Mouse (Mus musculus) heart, adult 8-10 months (tissue): ENCODE results near the gene Lin7a. TPM values are rescaled to one million over a fixed set of nuclear protein-coding genes. Genes with fewer than 3 reads are reported as not detected.

ENCODE experiments used
- DNase-seq: peaks from one replicate; pipeline ENCODE4 v3.0.0; 2022; ENCODE audit warnings: low spot score
- total RNA-seq, 4 experiments: library from RNA; stranded (reverse); gene quantifications; 2 replicates each; pipeline ENCODE4 v1.2.4; 2022

Lin7a gene
- 1 to 10 TPM in 1 of 4 experiments, under 1 TPM in 3; 0.69 to 1.3 (median 0.98) TPM for total RNA-seq

GRCm38 (mm10) chr10:107271321-107272130 lies at the start of gene Lin7a:
TSS of gene Lin7a (plus strand) at chr10:107271686.
- no peak for DNase-seq

- no peak for DNase-seq
Observed at GRCm38 (mm10) chr10:107221726-107222125, 49.8 kb upstream of the Lin7a start.

DNA sequence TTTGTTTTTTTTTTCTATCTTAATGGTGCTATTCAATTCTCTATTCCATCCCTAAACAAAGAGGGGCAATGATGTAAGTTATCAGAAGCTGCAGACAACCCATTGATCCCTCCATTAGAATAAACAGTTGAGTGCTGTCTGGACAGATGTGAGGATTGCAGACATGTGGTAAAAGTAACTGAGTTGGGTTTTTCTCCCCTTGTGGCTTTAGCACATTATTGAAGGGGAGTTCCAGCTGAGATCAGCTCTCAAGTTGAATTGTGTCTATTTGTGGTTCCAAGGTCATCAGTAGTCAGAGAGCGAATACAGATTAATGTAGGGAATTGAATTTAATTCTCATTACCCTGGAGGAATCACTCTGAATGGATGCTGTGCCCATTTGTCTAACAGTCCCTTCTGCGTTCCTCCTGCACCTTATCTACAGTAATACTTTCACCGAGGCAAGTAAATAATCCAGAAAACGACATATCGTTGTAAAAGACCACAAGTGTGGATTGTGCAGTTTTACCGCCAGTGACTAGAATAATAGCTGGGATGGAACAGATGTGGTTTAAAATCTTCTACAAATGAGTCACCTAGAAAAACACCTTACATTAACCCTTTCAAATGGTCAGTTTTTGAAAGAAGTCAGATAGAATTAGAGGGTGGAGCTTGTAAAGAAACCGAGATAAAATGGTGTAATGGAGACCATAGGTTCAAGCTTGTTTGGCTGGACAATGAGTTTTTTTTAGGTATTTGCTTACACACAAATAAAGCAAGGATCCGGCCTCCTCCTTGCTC lies 48.9 kb upstream of the Lin7a start:
- no peak for DNase-seq

GRCm38 (mm10) chr10:107223186-107223440 lies 48.4 kb upstream of the Lin7a start:
- no peak for DNase-seq

GRCm38 (mm10) chr10:107223821-107224220 lies 47.7 kb upstream of the Lin7a start:
- no peak for DNase-seq

DNA sequence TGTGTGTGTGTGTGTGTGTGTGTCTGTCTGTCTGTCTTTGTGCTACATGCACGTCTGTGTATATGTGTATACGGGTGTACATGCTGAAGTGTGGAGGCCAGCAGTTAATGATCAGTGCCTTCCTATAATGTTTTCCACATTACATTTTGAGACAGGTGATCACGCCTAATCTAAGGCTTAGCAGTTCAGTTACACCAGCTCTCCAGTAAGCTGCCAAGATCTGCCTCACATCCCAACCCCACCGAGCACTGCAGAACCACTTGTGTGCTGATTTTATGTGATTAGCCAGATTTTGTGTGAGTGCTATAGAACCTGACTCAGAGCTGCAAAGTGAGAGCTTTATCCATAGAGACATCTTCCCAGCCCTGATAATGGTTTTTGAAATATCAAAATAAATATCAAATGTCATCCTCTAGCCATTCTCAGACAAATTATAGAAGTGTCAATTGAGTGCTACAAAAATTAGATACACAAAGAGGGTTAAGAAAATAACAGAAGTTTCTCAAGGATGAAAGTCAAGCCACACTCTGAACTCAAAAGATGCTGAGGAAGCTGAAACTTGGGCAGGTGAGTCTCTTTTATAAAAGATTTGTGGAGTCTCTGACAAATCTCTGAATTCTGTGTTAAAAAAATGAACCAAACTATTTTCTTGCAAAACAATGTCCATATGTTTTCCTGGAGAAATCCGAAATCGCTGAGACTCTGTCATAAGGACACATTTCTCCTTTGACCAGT lies 46.7 kb upstream of the Lin7a start:
- DNase-seq, result no peak

DNA sequence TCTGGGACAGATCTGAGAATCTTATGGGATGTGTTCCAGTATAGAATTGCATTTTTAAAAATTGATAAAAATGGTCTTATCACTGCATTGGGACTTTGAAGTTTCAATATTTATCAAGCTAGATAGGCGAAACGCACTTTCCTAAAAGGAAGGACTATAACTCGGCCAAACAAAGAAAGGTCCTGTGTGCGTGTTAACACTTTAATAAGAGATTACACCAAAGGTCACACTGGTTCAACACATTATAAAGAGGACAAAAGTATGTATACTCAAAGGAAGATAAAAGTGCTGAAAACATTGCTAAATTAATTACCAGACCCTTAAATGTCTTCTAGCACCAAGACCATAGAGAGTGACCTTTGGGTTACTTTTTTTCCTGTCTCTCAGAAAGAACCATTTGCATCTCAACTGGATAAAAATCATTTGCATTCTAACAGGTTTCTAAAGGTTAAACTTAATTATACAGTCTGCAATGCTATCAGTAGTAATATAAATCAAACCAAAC lies 46.1 kb upstream of the Lin7a start:
- DNase-seq, result no peak

GRCm38 (mm10) chr10:107225871-107226270 lies 45.6 kb upstream of the Lin7a start:
- no peak for DNase-seq

DNA sequence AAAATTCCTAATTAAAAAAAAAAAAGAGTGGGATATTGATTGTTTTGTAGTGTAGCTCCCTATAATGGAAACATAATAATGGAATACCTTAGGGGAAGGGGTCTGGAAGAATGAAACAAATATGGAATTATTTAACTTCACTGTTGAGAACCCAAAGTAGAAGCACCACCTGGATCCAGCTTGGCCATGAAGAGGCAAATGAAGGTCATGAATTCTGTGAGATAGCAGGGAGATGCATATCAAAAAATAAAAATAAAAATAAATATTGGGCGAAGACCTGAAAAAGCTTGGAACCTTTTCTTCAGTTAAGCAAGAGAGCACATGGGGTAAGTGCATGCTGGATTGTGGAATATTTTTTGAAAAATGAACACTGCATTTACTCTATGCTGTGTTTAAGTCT lies 43.6 kb upstream of the Lin7a start:
- no peak for DNase-seq

GRCm38 (mm10) chr10:107228776-107229175 lies 42.7 kb upstream of the Lin7a start:
- DNase-seq, result no peak

DNA sequence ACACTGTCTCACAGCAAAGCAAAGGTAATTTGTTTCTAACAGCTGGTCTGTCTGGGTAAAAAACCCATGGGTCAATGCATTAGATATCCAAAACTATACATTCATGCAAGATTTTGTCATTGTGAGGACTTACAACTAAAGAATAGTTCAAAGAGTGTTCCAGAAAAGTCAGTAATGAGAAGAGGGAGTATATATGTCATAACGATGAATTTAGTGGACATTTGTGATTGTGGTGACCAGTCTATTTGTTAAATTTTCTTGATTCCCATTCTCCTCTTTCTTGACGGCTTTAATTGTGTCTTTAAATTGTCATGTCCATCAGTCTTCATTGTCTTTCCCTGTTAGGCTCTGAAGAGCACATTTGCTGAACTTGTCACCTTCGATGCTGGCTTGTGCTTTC lies 42.1 kb upstream of the Lin7a start:
- DNase-seq, result no peak

- DNase-seq, result no peak
Observed at GRCm38 (mm10) chr10:107230081-107230850, 41.2 kb upstream of the Lin7a start.

DNA sequence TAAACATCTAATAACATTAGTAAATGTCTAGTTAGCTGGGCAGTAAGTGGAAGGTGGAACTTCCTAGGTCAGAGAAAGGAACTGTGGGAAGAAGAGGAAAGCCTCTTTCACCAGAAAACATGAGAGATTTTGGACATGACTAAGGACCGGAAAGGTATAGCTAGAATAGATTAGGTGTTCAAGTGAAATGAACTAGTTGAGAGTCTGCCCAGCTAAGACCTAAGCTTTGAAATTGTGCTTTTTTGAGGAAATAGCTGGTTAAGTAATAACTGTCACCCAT lies 40.7 kb upstream of the Lin7a start:
- DNase-seq, result no peak

DNA sequence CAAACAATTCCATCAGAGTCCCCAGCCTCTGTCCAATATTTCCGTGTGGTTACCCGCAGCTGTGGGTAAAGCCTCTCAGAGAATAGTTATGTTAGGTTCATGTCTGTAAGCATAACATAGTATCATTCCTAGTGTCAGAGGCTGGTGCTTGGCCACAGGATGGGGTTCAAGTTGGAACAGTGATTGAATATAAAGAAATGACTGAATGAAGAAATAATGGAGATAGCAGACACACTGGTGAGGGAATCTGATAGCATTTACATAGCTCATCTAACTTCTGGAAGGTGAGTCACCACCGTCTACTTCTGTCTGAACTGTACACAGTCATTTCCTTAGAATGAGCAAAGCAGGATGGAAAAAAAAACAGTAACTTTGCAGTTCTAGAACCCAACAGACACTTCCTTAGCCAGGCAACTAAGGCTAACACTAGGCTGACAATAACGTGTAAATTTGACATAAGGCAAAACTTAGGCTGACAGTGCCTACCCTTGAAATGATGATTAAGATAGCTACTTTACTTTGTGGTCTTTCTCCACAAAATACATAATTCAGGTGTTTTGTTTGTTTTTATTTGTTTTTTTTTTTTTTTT lies 40.0 kb upstream of the Lin7a start:
- no peak for DNase-seq

DNA sequence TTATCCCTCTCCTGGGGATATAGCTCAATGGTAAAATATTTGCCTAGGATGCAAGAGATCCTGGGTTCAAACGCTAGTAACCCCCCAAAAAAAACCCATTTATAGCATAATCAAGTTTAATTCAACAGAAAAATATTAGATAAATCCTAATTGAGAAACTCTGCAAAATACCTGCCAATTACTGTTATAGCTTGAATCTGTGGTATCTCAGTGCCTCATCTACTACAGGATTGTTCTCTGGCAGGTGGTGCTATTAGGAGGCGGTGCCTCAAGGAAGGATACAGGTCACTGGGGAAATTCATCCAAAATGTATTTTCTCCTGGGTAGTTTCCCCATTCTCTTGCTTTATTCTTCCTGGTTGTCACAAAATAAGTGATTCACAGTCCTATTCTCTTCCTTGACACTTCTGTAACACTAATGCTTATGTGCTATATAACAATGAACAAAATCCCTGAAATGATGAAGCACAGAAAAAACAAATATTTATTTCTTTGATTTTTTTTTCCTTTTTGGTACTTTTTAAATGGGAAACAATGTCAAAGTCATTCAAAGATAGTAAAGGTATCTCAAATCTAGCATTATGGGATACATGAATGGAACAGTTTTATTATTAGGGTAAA lies 38.9 kb upstream of the Lin7a start:
- DNase-seq, result no peak

GRCm38 (mm10) chr10:107233221-107233620 lies 38.3 kb upstream of the Lin7a start:
- no peak for DNase-seq

DNA sequence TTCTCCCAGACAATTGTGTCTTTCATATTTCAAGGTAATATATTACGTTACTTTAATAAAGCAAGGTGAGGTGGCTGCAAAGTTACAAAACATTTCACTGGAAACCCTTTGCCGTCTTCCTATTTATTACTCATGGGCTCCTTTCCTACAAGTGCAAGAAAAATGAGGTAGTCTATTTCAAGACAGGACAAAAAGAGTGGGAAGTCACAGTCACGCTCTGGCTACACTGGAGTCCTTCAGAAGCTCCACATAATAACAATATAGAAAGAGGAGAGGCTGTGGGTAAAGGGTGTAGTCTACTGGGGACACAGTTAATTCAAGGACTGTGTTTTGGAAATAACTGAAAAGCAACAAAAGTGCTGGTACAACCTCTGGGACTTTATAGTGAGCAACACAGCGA lies 37.7 kb upstream of the Lin7a start:
- no peak for DNase-seq

DNA sequence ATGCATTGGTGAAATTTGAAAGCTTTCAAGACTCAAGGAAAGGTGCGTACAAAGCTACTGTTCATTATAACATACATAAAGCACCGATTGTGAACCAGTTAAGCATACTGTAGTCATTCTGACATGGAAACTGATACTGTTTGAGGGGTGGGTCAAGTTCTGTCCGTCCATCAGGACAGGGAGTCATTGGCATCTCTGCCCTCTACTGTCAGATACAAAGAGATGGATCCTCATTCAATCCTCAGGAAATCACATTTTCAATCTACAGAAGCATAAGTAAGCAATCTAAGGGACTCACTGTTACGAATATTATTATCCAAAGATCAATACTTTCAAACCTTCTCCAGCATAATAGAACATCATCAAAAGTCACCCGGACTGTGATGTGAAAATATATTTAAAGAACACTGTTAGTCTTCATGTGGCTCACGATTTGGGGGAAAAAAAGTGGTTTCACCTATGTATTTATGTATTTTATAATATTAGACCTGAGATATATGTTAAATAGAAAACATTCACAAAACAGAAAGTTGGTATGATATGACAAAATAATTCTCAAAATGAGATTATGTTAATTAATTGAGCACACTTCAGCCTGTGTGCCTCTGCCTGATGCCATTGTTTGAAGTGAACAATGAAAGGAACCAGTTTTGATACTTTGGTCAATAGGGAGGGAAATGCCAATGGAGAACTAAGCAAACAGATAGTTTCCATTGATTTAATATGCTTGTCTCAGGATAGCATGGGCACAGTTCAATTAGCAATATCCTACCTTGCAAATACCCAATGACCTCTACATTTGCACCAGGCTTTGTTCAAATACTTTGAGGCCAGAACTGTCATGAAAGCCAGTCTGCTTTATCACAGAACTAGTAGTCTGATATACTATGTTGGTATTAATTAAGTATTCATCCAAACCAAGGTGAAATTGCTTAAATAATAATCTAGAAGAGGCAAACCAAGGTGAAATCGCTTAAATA lies 36.8 kb upstream of the Lin7a start:
- DNase-seq, result no peak

DNA sequence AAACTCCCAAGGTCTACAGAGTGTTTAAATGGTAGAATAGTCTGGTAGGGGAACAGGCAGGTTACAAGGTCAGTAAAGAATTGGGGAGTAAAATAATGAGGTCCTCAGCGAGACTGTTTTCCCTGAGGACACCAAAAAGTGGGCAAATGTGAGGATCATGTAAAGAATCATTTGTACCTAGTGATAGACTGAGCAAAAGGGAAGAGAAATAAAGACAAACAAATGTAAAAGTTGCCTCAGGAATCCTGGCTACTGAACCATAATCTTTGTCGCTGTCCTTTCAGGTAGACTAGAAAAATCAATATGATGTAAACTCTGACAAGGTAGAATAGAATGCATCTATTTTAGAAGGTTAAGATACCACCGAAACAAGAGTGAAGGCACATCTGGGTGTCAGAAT lies 36.0 kb upstream of the Lin7a start:
- DNase-seq, result no peak

DNA sequence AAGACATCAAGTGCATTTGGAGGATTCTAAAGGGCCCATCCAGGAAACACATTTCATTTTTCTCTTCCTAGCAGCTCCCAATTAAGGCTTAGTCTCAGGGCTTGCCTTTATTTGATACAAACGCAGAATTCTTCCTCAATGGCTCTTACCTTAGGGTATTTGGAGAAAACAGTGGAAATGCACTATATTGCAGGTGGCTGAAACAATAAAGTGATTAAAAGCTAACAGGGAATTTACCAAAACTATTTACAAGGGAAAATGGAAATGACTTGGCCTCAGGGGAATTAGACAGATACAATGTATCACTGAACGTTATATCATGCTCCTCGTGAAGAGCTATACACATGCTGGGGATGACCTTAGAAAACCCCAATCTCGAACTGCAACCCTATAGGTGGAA lies 35.3 kb upstream of the Lin7a start:
- no peak for DNase-seq
